Mouse (Mus musculus) heart, embryonic 16.5 days (tissue): ENCODE data around the gene Sox30. TPM values are rescaled to one million over a fixed set of nuclear protein-coding genes. Genes with fewer than 3 reads are reported as not detected.

Experiments used
- ATAC-seq: fragments of 200-750 bp; cut with Nextera tagmentation; replicated peaks from 2 replicates; pipeline ENCODE4 v1.8.0; 2017; ENCODE audit warnings: moderate number of reproducible peaks; ENCODE audit not compliant: insufficient read depth, low FRiP score; ENCODE audit errors: extremely low read depth
- H3K27ac ChIP-seq: fragments of 300-500 bp; sonication (generic); 2 replicates; pipeline ENCODE4 v1.5.1; 2014; ENCODE audit warnings: mild to moderate bottlenecking, low read length, control low read depth, moderate library complexity
- H3K27me3 ChIP-seq: fragments of 300-500 bp; sonication (generic); 2 replicates; pipeline ENCODE4 v1.6.1; 2014; ENCODE audit warnings: low read length, mixed read lengths; ENCODE audit not compliant: control insufficient read depth, insufficient read depth
- H3K36me3 ChIP-seq: fragments of 300-500 bp; sonication (generic); 2 replicates; pipeline ENCODE4 v1.6.1; 2014; ENCODE audit not compliant: control insufficient read depth, insufficient read depth
- H3K4me1 ChIP-seq: fragments of 300-500 bp; sonication (generic); 2 replicates; pipeline ENCODE4 v1.6.1; 2014; ENCODE audit warnings: low read length, mixed read lengths; ENCODE audit not compliant: control insufficient read depth, insufficient read depth
- H3K4me2 ChIP-seq: fragments of 300-500 bp; sonication (generic); 2 replicates; pipeline ENCODE4 v1.6.1; 2014; ENCODE audit warnings: low read depth, mild to moderate bottlenecking, control low read depth, low read length
- H3K4me3 ChIP-seq: fragments of 300-500 bp; sonication (generic); 2 replicates; pipeline ENCODE4 v1.5.1; 2014; ENCODE audit warnings: mild to moderate bottlenecking, control low read depth, low read length
- H3K9ac ChIP-seq: fragments of 300-500 bp; sonication (generic); 2 replicates; pipeline ENCODE4 v1.6.1; 2014; ENCODE audit warnings: low read length, control low read depth
- H3K9me3 ChIP-seq: fragments of 300-500 bp; sonication (generic); replicated peaks from 2 replicates; pipeline ENCODE4 v1.6.1; 2016; ENCODE audit warnings: low read length; ENCODE audit not compliant: control insufficient read depth
- WGBS: fragments of 180-500 bp; shearing (Covaris S2); extraction: QIAGEN DNeasy Blood & Tissue Kit; methylation state at CpG from one replicate; pipeline ENCODE4 v1.1.7; 2014; 5-methylcytosine and 5-hydroxymethylcytosine counted together
- polyA plus RNA-seq: library from polyadenylated mRNA; unstranded; fragments of >200 nt; fragmentation: Nextera tagmentation; extraction: Ambion mirVana; gene quantifications from 2 replicates; pipeline ENCODE4 v1.2.1, GENCODE M21; 2015

The Sox30 gene
- polyA plus RNA-seq, 1 experiment from 2014 or later, result not detected

DNA sequence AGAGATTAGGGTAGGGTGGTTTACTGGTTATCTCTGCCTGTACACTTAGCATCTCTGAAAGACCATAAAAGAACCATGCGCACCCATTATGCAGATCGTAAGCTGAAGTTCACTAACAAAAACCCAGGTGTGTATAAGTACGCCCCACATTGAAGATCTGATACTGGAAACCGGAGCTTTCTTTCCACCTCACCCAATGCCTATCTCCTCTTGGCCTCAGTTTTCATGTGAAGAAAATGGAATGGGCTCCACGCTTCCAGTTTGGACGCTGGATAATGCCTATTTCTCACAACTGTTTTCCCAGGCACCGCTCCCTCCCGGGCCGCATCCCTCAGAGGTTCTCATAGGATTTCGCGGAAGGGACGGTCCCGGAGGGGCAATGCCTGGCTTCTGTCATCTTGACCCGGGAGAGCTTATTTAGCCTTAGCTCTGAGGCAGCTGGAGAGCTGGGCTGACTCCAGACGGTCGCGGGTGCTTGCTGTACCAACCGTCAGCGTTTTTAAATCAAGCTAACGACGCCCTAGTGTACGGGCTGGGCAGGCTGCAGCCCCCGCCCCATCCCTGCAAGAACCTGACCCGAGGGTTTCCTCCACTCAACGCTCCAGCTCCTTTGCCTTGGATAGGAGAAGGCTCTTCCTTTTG, 76.8 kb downstream of the Sox30 start:
- H3K9me3 ChIP-seq, result no peaks in the 10 kb centered on the region
- H3K4me3 ChIP-seq, result peak overlapping the region; percentile 68
- WGBS, result 2% methylated on average over 25 of the region's 25 CpGs
- no peaks in the 10 kb centered on the region for H3K27me3 ChIP-seq
- peaks cover 5% of the 10 kb centered on the region; the same call in 1 of the 2 replicates for H3K36me3 ChIP-seq
- H3K4me1 ChIP-seq, result peaks cover 30% of the 10 kb centered on the region
- H3K27ac ChIP-seq, result peak overlapping the region; percentile 95
- peak overlapping the region; percentile 73 for H3K4me2 ChIP-seq
- H3K9ac ChIP-seq, result peak overlapping the region; percentile 95
- ATAC-seq, result peak; percentile 20; the same call in 1 of the 2 replicates

DNA sequence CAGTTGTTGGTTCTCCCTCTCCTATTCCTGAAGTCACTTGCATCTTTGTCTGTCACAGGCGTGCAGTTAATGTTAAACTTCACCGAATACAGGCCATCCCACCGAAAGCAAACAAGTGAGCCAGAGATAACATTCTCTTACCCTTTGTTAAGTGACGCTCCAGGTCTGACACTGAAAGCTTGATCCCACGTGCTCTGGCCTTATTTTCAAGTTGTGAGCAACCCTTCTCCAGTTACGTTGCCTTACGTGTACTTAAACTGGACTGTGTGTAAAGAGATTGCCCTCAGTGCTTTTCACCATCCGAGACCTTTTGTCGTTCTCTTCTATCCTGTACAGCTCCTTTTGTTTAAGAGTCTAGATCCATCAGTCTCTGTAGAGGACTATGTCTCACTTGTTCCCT, 77.9 kb downstream of the Sox30 start:
- peaks cover 39% of the 10 kb centered on the region for H3K4me1 ChIP-seq
- no peak for ATAC-seq

GRCm38 (mm10) chr11:46058916-46059315, 78.8 kb downstream of the Sox30 start:
- no peak for ATAC-seq
- H3K36me3 ChIP-seq, result peaks cover 5% of the 10 kb centered on the region; the same call in 1 of the 2 replicates
- peaks cover 48% of the 10 kb centered on the region for H3K4me1 ChIP-seq
- H3K9ac ChIP-seq, result no peak overlapping the region
- H3K9me3 ChIP-seq, result no peaks in the 10 kb centered on the region
- no peak overlapping the region for H3K27ac ChIP-seq
- 90% methylated on average over 4 of the region's 4 CpGs for WGBS
- no peak overlapping the region for H3K4me3 ChIP-seq
- H3K27me3 ChIP-seq, result no peaks in the 10 kb centered on the region
- H3K4me2 ChIP-seq, result no peak overlapping the region

More for the DNA sequence above, 77.9 kb downstream of the Sox30 start:
- Histone ChIP-seq H3K27me3 (no peaks in the 10 kb centered on the region), H3K27ac (peak overlapping the region; percentile 70), H3K9me3 (no peaks in the 10 kb centered on the region), H3K9ac (peak overlapping the region; percentile 95), H3K36me3 (peaks cover 5% of the 10 kb centered on the region; the same call in 1 of the 2 replicates), H3K4me3 (peak overlapping the region; percentile 68), H3K4me2 (peak overlapping the region; percentile 73)
- 18% methylated on average over 9 of the region's 9 CpGs for WGBS

DNA sequence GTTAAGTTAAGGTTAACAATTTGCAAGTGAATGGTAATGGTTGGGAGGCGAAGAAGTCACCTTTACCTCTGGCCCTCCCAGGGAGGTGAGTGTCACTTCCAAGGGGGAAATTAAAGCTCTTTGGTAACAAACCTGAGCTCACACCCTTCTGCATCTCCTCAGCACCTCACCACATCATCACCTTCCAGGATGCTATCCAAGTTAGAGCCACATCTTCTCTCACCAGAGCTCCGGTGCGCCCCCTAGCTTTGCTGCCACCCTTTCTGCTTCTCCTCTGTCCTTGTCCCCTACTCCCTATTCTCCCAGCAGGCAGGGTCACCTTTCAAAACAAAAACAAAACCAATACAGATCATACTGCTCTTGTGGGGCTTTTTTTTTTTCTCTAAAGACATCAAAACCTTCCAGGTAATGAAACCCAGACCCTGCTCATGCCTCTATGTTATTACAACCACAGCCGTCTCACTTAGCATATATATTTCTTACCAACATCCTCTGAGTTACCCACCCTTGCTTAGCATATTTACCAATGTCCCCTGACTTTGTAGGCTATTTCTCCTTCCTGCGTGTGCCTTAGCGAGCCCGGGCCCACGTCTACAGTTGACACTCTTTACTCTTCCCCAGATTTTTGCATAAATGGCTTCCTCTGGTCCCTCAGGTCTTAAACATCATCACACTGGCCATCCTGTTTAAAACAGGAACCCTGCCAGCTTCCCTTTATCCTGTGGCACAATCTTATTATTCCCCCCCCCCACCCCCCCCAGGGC, 80.0 kb downstream of the Sox30 start:
- Histone ChIP-seq H3K4me3 (no peak overlapping the region), H3K9ac (no peak overlapping the region), H3K36me3 (peaks cover 5% of the 10 kb centered on the region; the same call in 1 of the 2 replicates), H3K4me1 (peaks cover 50% of the 10 kb centered on the region), H3K27ac (no peak overlapping the region), H3K9me3 (no peaks in the 10 kb centered on the region), H3K27me3 (no peaks in the 10 kb centered on the region), H3K4me2 (no peak overlapping the region)
- WGBS, result 62% methylated on average over 8 of the region's 8 CpGs
- ATAC-seq, result no peak

DNA sequence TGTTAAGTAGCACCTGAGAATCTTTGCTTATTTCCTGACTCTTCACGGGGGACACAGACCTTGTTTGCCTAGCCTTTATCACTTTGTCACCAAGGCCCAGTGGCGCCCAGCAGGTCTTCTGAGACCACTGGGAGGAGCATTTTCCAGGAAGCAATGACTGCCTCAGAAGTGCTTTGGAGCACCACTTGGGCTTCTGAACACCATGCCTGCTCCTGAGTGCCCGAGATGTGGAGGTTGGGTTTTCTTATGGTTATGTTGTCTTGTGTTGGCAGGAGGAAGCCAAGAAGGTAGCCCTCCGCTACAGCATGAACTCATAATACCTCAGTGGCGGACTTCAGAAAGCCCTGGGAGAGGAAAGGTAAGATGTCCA, 80.5 kb downstream of the Sox30 start:
- Histone ChIP-seq H3K27ac (no peak overlapping the region), H3K27me3 (no peaks in the 10 kb centered on the region), H3K4me2 (no peak overlapping the region), H3K9me3 (no peaks in the 10 kb centered on the region), H3K9ac (no peak overlapping the region), H3K36me3 (peaks cover 5% of the 10 kb centered on the region; the same call in 1 of the 2 replicates), H3K4me1 (peaks cover 49% of the 10 kb centered on the region), H3K4me3 (no peak overlapping the region)
- 60% methylated on average over 5 of the region's 5 CpGs for WGBS
- ATAC-seq, result no peak

DNA sequence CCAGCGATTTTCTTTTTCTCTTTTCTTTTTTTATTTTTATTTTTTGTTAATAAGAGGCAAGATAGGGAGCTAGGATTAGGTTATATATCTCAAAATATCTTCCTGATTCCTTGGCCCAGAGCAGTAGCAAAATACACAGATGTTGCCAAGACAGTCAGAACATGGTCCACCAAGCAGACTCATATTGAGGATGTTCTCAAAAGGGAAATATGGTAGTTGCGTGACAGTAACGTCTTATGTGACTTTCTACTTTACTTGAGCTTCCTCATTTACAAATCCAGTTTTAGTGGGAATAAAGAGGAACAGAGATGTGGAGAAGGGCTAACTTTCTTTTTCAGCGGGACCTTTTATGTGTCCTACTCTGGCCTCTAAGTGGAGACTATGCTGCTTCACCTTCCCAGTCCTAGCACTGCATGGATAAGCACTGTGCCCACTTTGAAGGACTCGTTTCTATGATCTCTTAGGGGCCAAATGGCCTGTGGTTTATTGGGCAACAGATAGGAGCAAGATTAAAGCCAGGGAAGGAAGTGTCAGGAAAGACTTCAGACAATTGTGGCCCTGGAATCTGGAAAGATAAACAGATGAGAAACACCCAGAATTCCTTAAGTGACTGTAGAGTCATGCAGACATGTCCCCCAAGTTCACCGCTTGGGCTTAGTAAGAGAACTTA, 81.8 kb downstream of the Sox30 start:
- H3K4me2 ChIP-seq, result no peak overlapping the region
- ATAC-seq, result no peak
- H3K27me3 ChIP-seq, result no peaks in the 10 kb centered on the region
- H3K9me3 ChIP-seq, result no peaks in the 10 kb centered on the region
- H3K4me1 ChIP-seq, result peaks cover 59% of the 10 kb centered on the region
- H3K4me3 ChIP-seq, result no peak overlapping the region
- H3K36me3 ChIP-seq, result peaks cover 5% of the 10 kb centered on the region; the same call in 1 of the 2 replicates
- H3K27ac ChIP-seq, result peak overlapping the region; percentile 65
- WGBS, result 59% methylated on average over 6 of the region's 6 CpGs
- H3K9ac ChIP-seq, result peak overlapping the region; percentile 30; the same call in 1 of the 2 replicates

- no peak overlapping the region for H3K4me3 ChIP-seq
- H3K4me2 ChIP-seq, result peak overlapping the region; percentile 3; the same call in 1 of the 2 replicates
- H3K9me3 ChIP-seq, result no peaks in the 10 kb centered on the region
- peaks cover 65% of the 10 kb centered on the region for H3K4me1 ChIP-seq
- peaks cover 5% of the 10 kb centered on the region; the same call in 1 of the 2 replicates for H3K36me3 ChIP-seq
- no peaks in the 10 kb centered on the region for H3K27me3 ChIP-seq
- H3K27ac ChIP-seq, result peak overlapping the region; percentile 88
- H3K9ac ChIP-seq, result peak overlapping the region; percentile 54
- no peak for ATAC-seq
- whole genome bisulfite sequencing, result 52% methylated on average over 4 of the region's 4 CpGs
These were observed 82.5 kb downstream of the Sox30 start for GRCm38 (mm10) chr11:46062569-46062968.

DNA sequence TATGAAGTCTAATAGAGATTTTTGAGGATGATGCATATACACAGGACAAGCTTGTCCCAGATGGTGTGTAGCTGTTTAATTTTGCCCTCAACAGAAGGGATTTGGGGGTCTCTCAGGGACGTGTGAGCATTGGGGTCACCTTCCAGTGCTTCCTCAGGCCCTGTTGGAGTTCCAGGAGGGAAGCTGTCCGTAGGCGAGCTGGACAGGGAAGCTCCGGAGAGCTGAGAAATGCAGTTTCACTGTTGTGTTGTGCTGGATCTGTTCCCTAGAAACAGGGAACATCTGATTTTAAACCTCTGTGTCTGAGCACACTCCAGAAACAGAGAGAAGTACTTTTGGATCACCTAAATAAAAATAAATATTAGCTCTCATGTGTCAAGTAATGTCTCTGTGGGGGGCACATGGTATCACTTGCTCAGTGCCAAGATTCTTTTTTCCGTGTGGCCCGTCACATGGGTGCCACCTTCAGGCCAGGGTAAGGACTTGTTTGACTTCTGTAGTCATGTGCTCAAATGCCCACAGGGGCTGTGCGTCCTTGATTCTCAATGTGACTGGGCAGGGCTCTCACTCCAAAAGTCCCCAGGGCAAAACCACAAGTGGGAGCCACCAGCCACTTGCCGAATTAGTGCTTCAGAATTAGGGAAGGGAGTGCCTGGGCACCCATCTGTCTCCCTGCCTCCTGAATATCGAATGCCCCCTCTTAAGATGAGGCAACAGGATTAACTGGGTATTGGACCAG, 83.1 kb downstream of the Sox30 start:
- 22% methylated on average over 9 of the region's 9 CpGs for WGBS
- peaks cover 66% of the 10 kb centered on the region for H3K4me1 ChIP-seq

More for the DNA sequence above, 83.1 kb downstream of the Sox30 start:
- Histone ChIP-seq H3K27ac (peak overlapping the region; percentile 88), H3K4me3 (no peak overlapping the region), H3K4me2 (peak overlapping the region; percentile 19; the same call in 1 of the 2 replicates), H3K27me3 (no peaks in the 10 kb centered on the region), H3K9me3 (no peaks in the 10 kb centered on the region), H3K36me3 (peaks cover 5% of the 10 kb centered on the region; the same call in 1 of the 2 replicates), H3K9ac (peak overlapping the region; percentile 54)
- ATAC-seq, result no peak; the same call in 1 of the 2 replicates
